Mouse (Mus musculus) embryonic facial prominence, embryonic 12.5 days (tissue): ENCODE data around the gene Foxred2. TPM values are rescaled to one million over a fixed set of nuclear protein-coding genes. Genes with fewer than 3 reads are reported as not detected.

Source experiments
- ATAC-seq: fragments of 200-750 bp; cut with Nextera tagmentation; 2 replicates; pipeline ENCODE4 v1.8.0; 2017; ENCODE audit not compliant: insufficient number of reproducible peaks, insufficient read depth, low FRiP score, low TSS enrichment
- H3K27ac ChIP-seq: fragments of 300-500 bp; sonication (generic); 2 replicates; pipeline ENCODE4 v1.5.1; 2016; ENCODE audit warnings: mild to moderate bottlenecking
- H3K27me3 ChIP-seq: fragments of 300-500 bp; sonication (generic); 2 replicates; pipeline ENCODE4 v1.6.1; 2016; ENCODE audit warnings: mild to moderate bottlenecking, moderate library complexity
- H3K36me3 ChIP-seq: fragments of 300-500 bp; sonication (generic); 2 replicates; pipeline ENCODE4 v1.6.1; 2016; ENCODE audit warnings: mild to moderate bottlenecking
- H3K4me1 ChIP-seq: fragments of 300-500 bp; sonication (generic); 2 replicates; pipeline ENCODE4 v1.6.1; 2016
- H3K4me2 ChIP-seq: fragments of 300-500 bp; sonication (generic); replicated peaks from 2 replicates; pipeline ENCODE4 v1.6.1; 2016; ENCODE audit warnings: mild to moderate bottlenecking, moderate library complexity
- H3K4me3 ChIP-seq: fragments of 300-500 bp; sonication (generic); 2 replicates; pipeline ENCODE4 v1.5.1; 2016; ENCODE audit warnings: mild to moderate bottlenecking
- H3K9ac ChIP-seq: fragments of 300-500 bp; sonication (generic); 2 replicates; pipeline ENCODE4 v1.6.1; 2016; ENCODE audit warnings: mild to moderate bottlenecking, moderate library complexity
- H3K9me3 ChIP-seq: fragments of 300-500 bp; sonication (generic); 2 replicates; pipeline ENCODE4 v1.6.1; 2016; ENCODE audit warnings: mild to moderate bottlenecking, moderate library complexity
- WGBS: fragments of 180-500 bp; shearing (Covaris S2); methylation state at CpG from one replicate; pipeline ENCODE4 v1.1.7; 2016; 5-methylcytosine and 5-hydroxymethylcytosine counted together
- polyA plus RNA-seq: library from polyadenylated mRNA; unstranded; fragments of >200 nt; fragmentation: Nextera tagmentation; extraction: Ambion mirVana; gene quantifications from 2 replicates; pipeline ENCODE4 v1.2.1, GENCODE M21; 2016

The Foxred2 gene
- polyA plus RNA-seq, 1 experiment from 2014 or later = 8.6 TPM

- Histone ChIP-seq H3K9ac (no peak overlapping the region), H3K36me3 (peaks cover 47% of the 10 kb centered on the region), H3K9me3 (no peaks in the 10 kb centered on the region), H3K4me2 (no peak overlapping the region), H3K27ac (no peak overlapping the region), H3K4me3 (no peak overlapping the region), H3K27me3 (no peaks in the 10 kb centered on the region), H3K4me1 (peaks cover 17% of the 10 kb centered on the region)
- ATAC-seq = no peak
- 95% methylated on average over 5 of the region's 5 CpGs for WGBS
Observed at GRCm38 (mm10) chr15:77926921-77927320, 29.6 kb downstream of the Foxred2 start.

DNA sequence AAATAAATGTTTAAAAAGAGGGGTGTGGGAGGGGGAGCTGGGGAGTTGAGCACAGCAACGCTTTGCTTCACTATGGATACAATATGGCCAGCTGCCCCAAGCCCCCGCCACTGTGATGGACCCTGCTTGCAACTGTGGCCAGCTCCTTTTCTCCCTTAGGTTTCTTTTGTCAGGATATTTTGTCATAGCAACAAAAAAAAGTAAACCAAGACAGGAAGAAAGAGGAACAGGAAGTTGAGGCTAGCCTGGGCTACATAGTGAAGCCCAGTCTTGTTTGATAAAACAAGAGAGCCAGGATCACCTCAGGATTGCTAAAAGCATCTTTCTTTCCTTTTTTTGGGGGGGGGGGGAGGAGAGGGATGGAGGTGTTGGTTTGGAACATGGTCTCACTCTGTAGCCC lies 31.3 kb downstream of the Foxred2 start:
- no peak for ATAC-seq
- H3K27me3 ChIP-seq = no peaks in the 10 kb centered on the region
- peaks cover 60% of the 10 kb centered on the region for H3K36me3 ChIP-seq
- WGBS = 89% methylated on average over 2 of the region's 2 CpGs
- no peak overlapping the region for H3K4me3 ChIP-seq
- H3K4me2 ChIP-seq = no peak overlapping the region
- H3K9me3 ChIP-seq = no peaks in the 10 kb centered on the region
- peaks cover 17% of the 10 kb centered on the region for H3K4me1 ChIP-seq
- no peak overlapping the region for H3K9ac ChIP-seq
- H3K27ac ChIP-seq = no peak overlapping the region

DNA sequence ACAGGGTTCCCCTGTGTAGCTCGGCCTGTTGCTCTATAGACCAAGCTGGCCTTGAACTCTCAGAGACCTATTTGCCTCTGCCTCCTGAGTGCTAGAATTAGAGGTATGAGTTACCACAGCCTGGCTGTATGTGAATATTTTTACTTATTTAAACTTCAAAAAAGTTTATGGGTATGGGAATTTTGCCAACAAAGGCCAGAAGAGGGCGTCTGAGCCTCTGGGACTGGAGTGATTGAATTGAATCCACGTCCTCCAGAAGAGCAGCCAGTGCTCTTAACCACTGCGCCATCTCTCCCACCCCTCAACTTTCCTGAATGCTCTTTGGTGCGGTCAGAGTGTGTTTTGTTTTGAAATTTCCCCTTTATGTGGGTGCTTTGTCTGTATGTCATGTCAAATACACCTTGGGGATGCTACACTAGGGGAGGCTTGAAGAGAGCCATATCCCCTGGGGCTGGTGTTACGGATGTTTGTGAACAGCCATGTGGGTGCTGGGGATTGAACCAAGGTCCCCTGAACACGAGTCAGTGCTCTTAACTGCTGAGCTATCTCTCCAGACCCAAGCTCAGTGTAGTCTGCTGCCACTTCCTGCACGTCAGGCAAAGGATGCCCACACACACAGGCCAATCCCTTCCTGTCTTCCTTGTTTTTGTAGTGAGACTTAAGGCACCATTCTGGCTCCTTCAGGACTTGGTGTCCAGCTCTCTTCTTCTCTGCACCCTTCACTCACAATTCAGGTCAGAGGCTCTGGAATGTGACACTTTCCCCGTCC lies 33.1 kb downstream of the Foxred2 start:
- peaks cover 74% of the 10 kb centered on the region for H3K36me3 ChIP-seq

DNA sequence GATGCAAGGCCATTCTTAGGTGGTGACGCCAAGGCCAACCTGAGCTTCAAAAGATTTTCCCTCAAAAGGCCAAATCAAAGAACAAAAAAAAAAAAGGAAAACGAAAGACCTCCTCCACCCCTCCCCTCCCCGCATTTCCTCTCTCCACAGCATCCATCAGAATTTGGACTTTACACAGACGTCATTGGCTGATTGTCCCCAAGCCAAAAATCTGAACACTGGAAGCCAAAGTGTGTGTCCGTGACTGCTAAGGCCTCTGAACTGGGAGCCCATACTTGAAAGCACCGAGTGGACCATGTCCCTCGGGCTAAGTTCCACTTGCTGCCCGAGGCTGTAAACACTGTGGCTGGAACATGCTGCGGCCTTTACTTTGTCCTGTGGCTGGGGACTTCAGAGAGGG lies 33.8 kb downstream of the Foxred2 start:
- H3K9me3 ChIP-seq = no peaks in the 10 kb centered on the region
- H3K36me3 ChIP-seq = peaks cover 79% of the 10 kb centered on the region
- no peak overlapping the region for H3K9ac ChIP-seq
- no peak overlapping the region for H3K27ac ChIP-seq
- peaks cover 5% of the 10 kb centered on the region for H3K4me1 ChIP-seq
- H3K4me3 ChIP-seq = no peak overlapping the region
- no peaks in the 10 kb centered on the region for H3K27me3 ChIP-seq
- 79% methylated on average over 9 of the region's 9 CpGs for WGBS
- H3K4me2 ChIP-seq = no peak overlapping the region
- no peak for ATAC-seq

More for the DNA sequence above, 33.1 kb downstream of the Foxred2 start:
- Histone ChIP-seq H3K4me1 (peaks cover 9% of the 10 kb centered on the region), H3K27ac (no peak overlapping the region), H3K9me3 (no peaks in the 10 kb centered on the region), H3K27me3 (no peaks in the 10 kb centered on the region), H3K4me3 (no peak overlapping the region), H3K4me2 (no peak overlapping the region), H3K9ac (no peak overlapping the region)
- 73% methylated on average over 9 of the region's 9 CpGs for WGBS
- ATAC-seq = no peak

- Histone ChIP-seq H3K4me1 (no peaks in the 10 kb centered on the region), H3K9me3 (no peaks in the 10 kb centered on the region), H3K27me3 (no peaks in the 10 kb centered on the region), H3K27ac (no peak overlapping the region), H3K4me3 (no peak overlapping the region), H3K9ac (no peak overlapping the region), H3K4me2 (no peak overlapping the region), H3K36me3 (peaks cover 76% of the 10 kb centered on the region)
- no peak for ATAC-seq
- WGBS = 88% methylated on average over 6 of the region's 6 CpGs
Observed at GRCm38 (mm10) chr15:77921636-77922035, 34.9 kb downstream of the Foxred2 start.

- H3K4me2 ChIP-seq = no peak overlapping the region
- H3K27ac ChIP-seq = no peak overlapping the region
- no peaks in the 10 kb centered on the region for H3K27me3 ChIP-seq
- H3K4me1 ChIP-seq = no peaks in the 10 kb centered on the region
- peaks cover 76% of the 10 kb centered on the region for H3K36me3 ChIP-seq
- WGBS = 69% methylated on average over 10 of the region's 10 CpGs
- no peaks in the 10 kb centered on the region for H3K9me3 ChIP-seq
- H3K9ac ChIP-seq = no peak overlapping the region
- no peak for ATAC-seq
- no peak overlapping the region for H3K4me3 ChIP-seq
Observed at GRCm38 (mm10) chr15:77920511-77921462, 35.7 kb downstream of the Foxred2 start.

- WGBS = 89% methylated on average over 12 of the region's 12 CpGs
- Histone ChIP-seq H3K36me3 (peaks cover 78% of the 10 kb centered on the region), H3K27me3 (no peaks in the 10 kb centered on the region), H3K9ac (no peak overlapping the region), H3K9me3 (no peaks in the 10 kb centered on the region), H3K4me1 (no peaks in the 10 kb centered on the region), H3K27ac (no peak overlapping the region), H3K4me2 (no peak overlapping the region), H3K4me3 (no peak overlapping the region)
- no peak for ATAC-seq
Observed at GRCm38 (mm10) chr15:77919441-77919840, 37.1 kb downstream of the Foxred2 start.

DNA sequence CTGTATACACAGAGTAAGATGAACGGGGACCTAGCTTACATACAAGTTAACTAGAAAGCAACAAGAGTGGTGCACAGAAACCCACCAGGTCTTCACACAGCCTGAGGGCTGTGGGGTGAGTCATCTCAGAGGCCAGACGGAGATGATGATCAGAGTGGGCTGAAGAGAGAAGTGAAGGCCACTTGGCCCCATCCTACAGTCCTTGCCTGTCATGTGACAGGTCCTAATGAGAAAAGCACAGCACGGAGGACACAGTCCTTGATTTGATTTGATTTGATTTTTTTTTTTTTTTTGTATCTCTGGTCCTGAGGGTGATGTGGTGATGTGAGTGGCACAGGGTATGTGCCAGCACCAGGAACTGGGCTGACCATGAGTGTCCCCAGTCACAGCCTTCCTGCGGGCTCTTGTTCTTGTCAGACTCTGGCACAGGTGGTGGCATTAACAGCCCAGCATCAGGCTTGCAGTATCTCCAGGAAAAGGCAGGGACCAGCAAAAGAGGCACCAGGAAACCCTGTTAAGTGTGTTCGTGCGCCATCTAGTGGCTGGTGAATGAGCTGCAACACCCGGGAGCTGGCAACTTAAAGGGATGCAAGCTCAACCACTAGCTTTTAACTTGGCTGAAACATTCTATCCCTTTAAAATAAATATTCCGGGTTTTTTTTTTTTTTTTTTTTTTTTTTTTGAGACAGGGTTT lies 39.5 kb downstream of the Foxred2 start:
- WGBS = 42% methylated on average over 8 of the region's 8 CpGs
- H3K36me3 ChIP-seq = peaks cover 64% of the 10 kb centered on the region
- no peak overlapping the region for H3K4me3 ChIP-seq

DNA sequence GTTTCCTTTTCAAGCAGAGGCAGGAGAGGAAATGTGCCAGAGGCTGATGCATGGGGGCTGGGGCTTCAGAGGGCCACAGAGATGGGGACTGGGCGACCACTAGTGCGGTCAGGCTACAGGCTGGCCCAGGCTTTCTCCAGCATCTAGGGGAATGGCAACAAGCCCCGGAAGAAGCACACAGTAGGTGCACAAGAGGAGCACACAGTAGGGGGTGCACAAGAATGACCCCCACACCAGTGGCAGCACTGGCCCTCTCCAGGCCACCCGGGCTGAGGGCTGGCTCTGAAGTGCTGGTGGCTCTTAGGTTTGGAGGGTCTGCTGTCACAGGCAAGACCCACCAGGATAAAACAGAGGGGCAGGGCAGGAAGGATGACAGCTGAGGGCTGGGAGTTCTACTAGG lies 41.2 kb downstream of the Foxred2 start:
- Histone ChIP-seq H3K27me3 (no peaks in the 10 kb centered on the region), H3K27ac (no peak overlapping the region), H3K9ac (no peak overlapping the region), H3K9me3 (no peaks in the 10 kb centered on the region), H3K4me2 (no peak overlapping the region), H3K36me3 (peaks cover 51% of the 10 kb centered on the region), H3K4me1 (peaks cover 10% of the 10 kb centered on the region; the same call in 1 of the 2 replicates), H3K4me3 (no peak overlapping the region)
- ATAC-seq = no peak
- WGBS = 91% methylated on average over 4 of the region's 4 CpGs

More for the DNA sequence above, 39.5 kb downstream of the Foxred2 start:
- Histone ChIP-seq H3K9me3 (no peaks in the 10 kb centered on the region), H3K4me2 (no peak overlapping the region), H3K4me1 (peaks cover 10% of the 10 kb centered on the region; the same call in 1 of the 2 replicates), H3K27me3 (no peaks in the 10 kb centered on the region), H3K27ac (no peak overlapping the region), H3K9ac (no peak overlapping the region)
- no peak for ATAC-seq

DNA sequence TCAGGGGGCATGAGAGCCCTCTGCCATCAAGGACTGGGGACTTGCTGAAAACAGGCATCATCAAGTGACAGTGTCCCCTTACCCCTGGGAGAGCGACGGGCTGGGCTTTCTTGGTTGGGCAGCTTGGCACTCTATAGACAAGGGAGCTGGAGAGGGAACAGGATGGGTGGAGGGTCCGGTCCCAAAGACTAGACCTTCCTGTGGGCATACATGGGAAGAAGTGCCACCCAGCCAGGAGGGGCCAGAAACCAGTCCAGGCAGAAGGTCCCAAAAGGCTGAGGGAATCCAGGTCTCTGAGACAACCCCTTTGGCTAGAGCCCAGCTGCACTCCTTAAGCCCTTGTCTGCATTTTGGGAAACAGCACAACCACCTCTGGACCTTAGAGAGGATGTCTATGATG lies 42.0 kb downstream of the Foxred2 start:
- Histone ChIP-seq H3K4me3 (no peak overlapping the region), H3K27ac (no peak overlapping the region), H3K36me3 (peaks cover 47% of the 10 kb centered on the region), H3K4me2 (no peak overlapping the region), H3K9ac (no peak overlapping the region), H3K4me1 (peaks cover 10% of the 10 kb centered on the region; the same call in 1 of the 2 replicates), H3K27me3 (no peaks in the 10 kb centered on the region), H3K9me3 (no peaks in the 10 kb centered on the region)
- ATAC-seq = no peak
- 97% methylated on average over 3 of the region's 3 CpGs for WGBS

DNA sequence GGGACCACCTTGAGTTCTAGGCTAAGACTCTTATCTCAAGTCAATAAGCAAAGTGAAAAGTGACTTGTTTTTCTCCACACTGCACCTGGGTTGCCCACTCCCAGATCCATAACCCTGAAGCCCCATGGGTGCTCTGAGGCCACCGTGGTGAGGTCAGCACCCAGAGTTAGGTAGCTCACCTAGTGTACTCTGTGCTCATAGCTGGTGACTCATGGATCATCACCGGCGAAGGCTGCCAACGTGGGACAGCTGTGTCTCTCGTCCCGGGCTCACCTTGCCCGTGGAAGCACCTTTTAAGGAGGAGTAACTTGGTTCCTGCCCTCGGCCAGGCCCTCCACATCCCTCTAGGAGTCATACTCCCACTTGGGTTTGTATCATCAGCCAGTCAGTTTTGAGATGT lies 43.5 kb downstream of the Foxred2 start:
- no peak for ATAC-seq

More for the DNA sequence above, 43.5 kb downstream of the Foxred2 start:
- WGBS = 84% methylated on average over 8 of the region's 8 CpGs
- Histone ChIP-seq H3K27ac (no peak overlapping the region), H3K4me2 (no peak overlapping the region), H3K4me1 (peaks cover 10% of the 10 kb centered on the region; the same call in 1 of the 2 replicates), H3K9ac (no peak overlapping the region), H3K9me3 (no peaks in the 10 kb centered on the region), H3K27me3 (no peaks in the 10 kb centered on the region), H3K36me3 (peaks cover 33% of the 10 kb centered on the region), H3K4me3 (no peak overlapping the region)
